Mouse (Mus musculus): Measurements from ENCODE around the gene P3h3. TPM values are rescaled to one million over a fixed set of nuclear protein-coding genes. Genes with fewer than 3 reads are reported as not detected.
"Not testable (repeated sequence)": the region's sequence is repeated elsewhere in the genome, so short reads cannot be mapped to it uniquely, and the experiment has no call there.

The P3h3 gene
- polyA plus RNA-seq, 1 experiment from 2014 or later, result 14.7 TPM

DNA sequence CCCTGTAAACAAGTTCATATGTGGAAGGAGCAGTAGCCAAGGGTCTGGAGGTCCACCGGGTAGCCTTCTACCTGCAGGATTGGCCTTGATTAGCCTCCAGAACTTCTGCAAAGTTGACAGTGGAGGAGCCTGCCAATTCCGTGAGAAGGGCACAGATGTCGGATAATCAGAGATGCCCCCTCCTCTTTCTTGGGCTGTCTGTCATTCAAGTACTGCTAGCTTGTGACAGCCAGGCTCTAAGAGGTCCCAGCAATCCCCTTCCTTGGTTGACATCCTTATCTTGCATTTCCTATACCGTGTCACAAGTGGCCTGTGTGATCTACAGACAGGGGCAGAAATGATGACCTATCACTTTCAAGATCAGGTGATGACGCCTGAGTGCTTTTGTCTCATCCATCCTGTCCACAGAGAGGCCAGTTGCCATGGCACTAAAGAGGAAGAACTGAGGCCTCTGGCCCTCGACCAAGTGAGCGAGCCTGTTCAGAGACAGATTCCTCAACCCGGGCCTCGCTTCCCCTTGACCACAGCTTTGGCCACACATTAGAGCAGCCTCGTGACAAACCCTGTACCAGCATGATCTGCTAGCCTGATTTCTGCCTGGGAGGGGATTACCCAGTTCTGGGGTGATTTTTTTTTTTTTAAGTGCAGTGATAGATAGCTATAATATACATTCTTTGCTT, 43.4 kb upstream of the P3h3 start:
- no peak for TF ChIP-seq CTCF (IDR thresholded peaks at IDR 0.05; ENCODE audit: low read depth)
- no peaks in the 10 kb centered on the region for H3K36me3 ChIP-seq (ENCODE audit: insufficient read depth, low read length)
- H3K9me3 ChIP-seq (replicated peaks; ENCODE audit: low read length), result no peaks in the 10 kb centered on the region
- no peak overlapping the region for H3K4me2 ChIP-seq (ENCODE audit: low read length)
- DNase-seq (ENCODE audit: low spot score) (no peak), ATAC-seq (replicated peaks; ENCODE audit: low FRiP score, low read depth) (no peak)
- H3K27me3 ChIP-seq (ENCODE audit: insufficient read depth, low read length), result no peaks in the 10 kb centered on the region
- H3K9ac ChIP-seq (ENCODE audit: low read depth, low read length), result no peak overlapping the region
- no peak overlapping the region for H3K4me3 ChIP-seq (replicated peaks; ENCODE audit: low read depth, low read length)
- H3K27ac ChIP-seq, result no peak overlapping the region
- whole genome bisulfite sequencing, result 60% methylated on average over 10 of the region's 10 CpGs
- H3K4me1 ChIP-seq (replicated peaks; ENCODE audit: insufficient read depth, low read length), result 0 out of 2 replicates have a peak, but pooled peaks cover 5% of the 10 kb centered on the region

DNA sequence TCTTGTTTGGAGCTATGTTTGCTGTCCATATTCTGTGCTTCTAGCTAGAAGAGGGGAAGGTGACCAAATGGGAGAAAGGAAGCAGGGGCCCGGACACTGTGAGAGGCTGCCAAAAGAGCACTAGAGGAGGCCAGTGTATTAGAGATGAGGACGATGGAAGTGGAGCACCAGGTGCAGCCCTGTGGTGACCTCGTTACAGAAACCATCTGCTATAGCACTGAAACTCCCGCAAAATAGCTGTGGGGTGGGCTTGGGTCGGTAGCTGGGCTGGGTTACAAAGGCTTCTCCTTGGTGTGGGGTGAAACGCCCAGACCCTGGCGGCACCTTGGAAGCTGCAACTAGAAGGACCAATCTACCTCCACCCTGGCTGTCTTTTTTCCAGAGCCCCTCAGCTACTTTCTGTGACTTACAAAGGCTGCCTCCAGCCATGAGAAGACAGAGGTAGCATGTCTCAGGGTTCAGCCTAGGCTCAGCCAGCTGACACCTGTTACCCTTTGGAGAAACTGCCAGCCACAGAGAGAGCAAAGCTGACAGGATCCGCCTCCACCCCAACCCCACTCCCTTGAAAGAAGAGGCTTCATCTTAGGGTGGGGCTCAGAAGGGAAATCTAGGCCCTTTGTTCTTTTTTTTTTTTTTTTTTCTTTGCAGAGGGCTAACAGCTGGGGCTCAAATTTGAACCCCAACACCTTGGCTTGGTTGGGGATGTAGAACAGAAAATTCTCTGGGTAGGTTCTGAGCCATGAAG, 42.7 kb upstream of the P3h3 start:
- Histone ChIP-seq H3K4me2 (ENCODE audit: low read length) (no peak overlapping the region), H3K9me3 (replicated peaks; ENCODE audit: low read length) (no peaks in the 10 kb centered on the region), H3K4me3 (replicated peaks; ENCODE audit: low read depth, low read length) (no peak overlapping the region), H3K27ac (no peak overlapping the region), H3K4me1 (replicated peaks; ENCODE audit: insufficient read depth, low read length) (0 out of 2 replicates have a peak, but pooled peaks cover 5% of the 10 kb centered on the region), H3K36me3 (ENCODE audit: insufficient read depth, low read length) (no peaks in the 10 kb centered on the region), H3K9ac (ENCODE audit: low read depth, low read length) (no peak overlapping the region), H3K27me3 (ENCODE audit: insufficient read depth, low read length) (no peaks in the 10 kb centered on the region)
- ATAC-seq (replicated peaks; ENCODE audit: low FRiP score, low read depth), result no peak
- DNase-seq (ENCODE audit: low spot score), result no peak
- no peak for TF ChIP-seq CTCF (IDR thresholded peaks at IDR 0.05; ENCODE audit: low read depth)
- 48% methylated on average over 8 of the region's 8 CpGs for WGBS

DNA sequence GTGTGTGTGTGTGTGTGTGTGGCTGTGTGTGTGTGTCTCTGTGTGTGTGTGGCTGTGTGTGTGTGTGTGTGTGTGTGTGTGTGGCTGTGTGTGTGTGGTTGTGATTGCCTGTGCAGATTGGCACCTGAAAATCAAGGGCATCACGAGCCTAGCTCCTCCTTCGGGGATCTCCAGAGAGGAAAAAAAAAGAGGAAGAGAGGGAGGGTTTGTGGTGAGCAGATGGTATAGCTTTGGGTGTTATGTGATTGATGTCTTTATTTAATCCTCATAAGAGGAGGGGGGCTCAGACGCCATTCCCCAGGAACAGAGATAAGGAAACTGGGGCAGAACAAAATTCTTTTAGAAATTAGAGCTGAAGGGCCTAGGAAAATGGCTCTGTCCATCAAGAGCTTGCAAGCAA, 40.8 kb upstream of the P3h3 start:
- Histone ChIP-seq H3K4me1 (replicated peaks; ENCODE audit: insufficient read depth, low read length) (no peaks in the 10 kb centered on the region), H3K27ac (no peak overlapping the region), H3K36me3 (ENCODE audit: insufficient read depth, low read length) (no peaks in the 10 kb centered on the region), H3K4me2 (ENCODE audit: low read length) (no peak overlapping the region), H3K9ac (ENCODE audit: low read depth, low read length) (no peak overlapping the region), H3K27me3 (ENCODE audit: insufficient read depth, low read length) (no peaks in the 10 kb centered on the region), H3K9me3 (replicated peaks; ENCODE audit: low read length) (no peaks in the 10 kb centered on the region), H3K4me3 (replicated peaks; ENCODE audit: low read depth, low read length) (no peak overlapping the region)
- DNase-seq (ENCODE audit: low spot score) (no peak), ATAC-seq (replicated peaks; ENCODE audit: low FRiP score, low read depth) (no peak)
- no peak for TF ChIP-seq CTCF (IDR thresholded peaks at IDR 0.05; ENCODE audit: low read depth)
- WGBS, result 55% methylated on average over 3 of the region's 3 CpGs

DNA sequence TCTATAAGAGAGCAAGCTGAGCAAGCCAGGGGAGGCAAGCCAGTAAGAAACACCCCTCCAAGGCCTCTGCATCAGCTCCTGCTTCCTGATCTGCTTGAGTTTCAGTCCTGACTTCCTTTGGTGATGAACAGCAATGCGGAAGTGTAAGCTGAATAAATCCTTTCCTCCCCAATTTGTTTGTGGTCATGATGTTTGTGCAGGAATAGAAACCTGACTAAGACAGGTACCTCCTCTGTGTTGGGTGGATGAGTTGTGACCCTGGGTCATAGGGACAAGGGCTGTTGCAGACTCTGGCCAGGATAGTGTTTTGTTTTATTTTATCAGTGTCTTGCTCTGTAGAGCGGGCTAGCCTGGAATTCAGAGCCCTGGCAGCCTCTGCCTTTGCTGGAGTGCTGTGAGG, 36.6 kb upstream of the P3h3 start:
- H3K4me2 ChIP-seq (ENCODE audit: low read length); H3K27me3 ChIP-seq (ENCODE audit: insufficient read depth, low read length); H3K36me3 ChIP-seq (ENCODE audit: insufficient read depth, low read length); ATAC-seq (replicated peaks; ENCODE audit: low FRiP score, low read depth); H3K27ac ChIP-seq; H3K4me3 ChIP-seq (replicated peaks; ENCODE audit: low read depth, low read length); H3K9me3 ChIP-seq (replicated peaks; ENCODE audit: low read length); H3K9ac ChIP-seq (ENCODE audit: low read depth, low read length); H3K4me1 ChIP-seq (replicated peaks; ENCODE audit: insufficient read depth, low read length); DNase-seq (ENCODE audit: low spot score): not testable (repeated sequence)
- WGBS, result 57% methylated on average over 2 of the region's 2 CpGs

DNA sequence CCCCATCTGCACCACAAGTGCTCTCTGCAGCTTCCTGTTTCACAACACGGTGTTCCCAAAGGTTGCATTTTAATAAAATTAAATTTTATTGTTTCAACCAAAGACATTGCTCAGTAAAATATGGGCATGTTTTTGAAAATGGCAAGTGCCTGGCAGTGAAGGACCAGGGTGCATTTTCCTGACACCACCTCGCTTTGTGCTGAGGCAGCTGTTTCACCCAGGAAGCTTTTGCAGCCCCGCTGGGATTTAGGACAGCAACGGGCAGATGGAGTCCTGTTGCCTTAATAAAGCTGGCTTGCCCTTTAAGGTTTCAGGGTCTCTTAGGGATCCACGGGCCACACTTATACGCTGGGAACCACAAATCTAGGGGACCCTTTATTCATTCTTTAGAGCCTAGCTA, 33.4 kb upstream of the P3h3 start:
- Histone ChIP-seq H3K36me3 (ENCODE audit: insufficient read depth, low read length) (no peaks in the 10 kb centered on the region), H3K4me1 (replicated peaks; ENCODE audit: insufficient read depth, low read length) (no peaks in the 10 kb centered on the region), H3K9me3 (replicated peaks; ENCODE audit: low read length) (no peaks in the 10 kb centered on the region), H3K4me2 (ENCODE audit: low read length) (no peak overlapping the region), H3K27ac (no peak overlapping the region), H3K4me3 (replicated peaks; ENCODE audit: low read depth, low read length) (no peak overlapping the region), H3K27me3 (ENCODE audit: insufficient read depth, low read length) (no peaks in the 10 kb centered on the region), H3K9ac (ENCODE audit: low read depth, low read length) (no peak overlapping the region)
- no peak for TF ChIP-seq CTCF (IDR thresholded peaks at IDR 0.05; ENCODE audit: low read depth)
- WGBS, result 62% methylated on average over 6 of the region's 6 CpGs
- ATAC-seq (replicated peaks; ENCODE audit: low FRiP score, low read depth) (no peak), DNase-seq (ENCODE audit: low spot score) (no peak)

DNA sequence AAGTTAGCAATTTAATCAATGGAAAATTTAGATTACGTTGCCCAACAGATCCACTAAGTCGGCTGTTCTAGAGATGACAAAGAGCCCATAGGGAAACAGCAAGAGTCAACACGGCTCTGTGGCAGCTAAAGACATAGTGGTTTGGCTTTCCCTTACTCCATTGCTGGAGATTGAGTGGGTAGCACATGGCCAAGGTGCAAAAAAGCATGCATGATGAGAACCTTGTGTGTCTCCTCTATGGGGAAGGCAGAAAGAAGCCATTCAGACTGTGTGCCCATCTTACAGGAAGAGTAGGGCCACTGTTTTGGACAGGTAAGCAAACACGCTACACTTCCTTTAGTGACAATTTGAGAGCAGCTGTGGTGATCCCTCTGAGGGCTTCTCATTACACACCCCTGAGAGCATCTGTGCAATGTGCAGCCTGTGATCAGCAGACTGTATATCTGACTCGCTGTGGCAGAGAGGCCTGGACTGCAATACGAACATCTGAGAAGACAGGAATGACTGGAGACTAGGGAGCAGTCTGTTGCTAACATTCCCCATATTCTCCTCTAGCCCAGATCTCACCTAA, 31.1 kb upstream of the P3h3 start:
- no peak for TF ChIP-seq CTCF (IDR thresholded peaks at IDR 0.05; ENCODE audit: low read depth)

More for the DNA sequence above, 31.1 kb upstream of the P3h3 start:
- ATAC-seq (replicated peaks; ENCODE audit: low FRiP score, low read depth) (no peak), DNase-seq (ENCODE audit: low spot score) (no peak)
- Histone ChIP-seq H3K4me3 (replicated peaks; ENCODE audit: low read depth, low read length) (no peak overlapping the region), H3K36me3 (ENCODE audit: insufficient read depth, low read length) (no peaks in the 10 kb centered on the region), H3K4me2 (ENCODE audit: low read length) (no peak overlapping the region), H3K27ac (no peak overlapping the region), H3K27me3 (ENCODE audit: insufficient read depth, low read length) (no peaks in the 10 kb centered on the region), H3K9ac (ENCODE audit: low read depth, low read length) (no peak overlapping the region), H3K9me3 (replicated peaks; ENCODE audit: low read length) (no peaks in the 10 kb centered on the region), H3K4me1 (replicated peaks; ENCODE audit: insufficient read depth, low read length) (no peaks in the 10 kb centered on the region; the same call in 1 of the 2 replicates)
- WGBS, result 87% methylated on average over 6 of the region's 6 CpGs
